Mouse (Mus musculus): ENCODE measurements around the gene Snx11. TPM values are rescaled to one million over a fixed set of nuclear protein-coding genes. Genes with fewer than 3 reads are reported as not detected.
A peak's percentile ranks its signal among the peaks of the same experiment; 100 is the strongest.

The Snx11 gene
- polyA plus RNA-seq (2012; rRNA removed) = 54.8 and 60.8 TPM in 2 replicates

GRCm38 (mm10) chr11:96776968-96777962, at the start of gene Snx11:
Gene Snx11, minus strand, starts transcription at chr11:96777559.
- TF ChIP-seq POLR2A (IDR thresholded peaks at IDR 0.05; ENCODE audit: borderline replicate concordance, extremely low read depth, insufficient read depth, insufficient read length, poor library complexity, severe bottlenecking) = peak; percentile 65; the same call in 1 of the 2 replicates
- peak; percentile 68 for TF ChIP-seq CTCF (IDR thresholded peaks at IDR 0.05; ENCODE audit: borderline replicate concordance, extremely low read depth, insufficient read depth, insufficient read length)
- peak; percentile 99 for DNase-seq (ENCODE audit: low read depth)

- no peak for TF ChIP-seq CTCF (IDR thresholded peaks at IDR 0.05; ENCODE audit: borderline replicate concordance, extremely low read depth, insufficient read depth, insufficient read length)
- TF ChIP-seq POLR2A (IDR thresholded peaks at IDR 0.05; ENCODE audit: borderline replicate concordance, extremely low read depth, insufficient read depth, insufficient read length, poor library complexity, severe bottlenecking) = no peak
Measured at GRCm38 (mm10) chr11:96826481-96826880, 49.1 kb upstream of the Snx11 start.

GRCm38 (mm10) chr11:96824783-96825495, 47.6 kb upstream of the Snx11 start:
- DNase-seq (ENCODE audit: low read depth) = peak; percentile 72
- TF ChIP-seq POLR2A (IDR thresholded peaks at IDR 0.05; ENCODE audit: borderline replicate concordance, extremely low read depth, insufficient read depth, insufficient read length, poor library complexity, severe bottlenecking) (no peak), CTCF (IDR thresholded peaks at IDR 0.05; ENCODE audit: borderline replicate concordance, extremely low read depth, insufficient read depth, insufficient read length) (no peak)

More at GRCm38 (mm10) chr11:96826481-96826880, 49.1 kb upstream of the Snx11 start:
- DNase-seq (ENCODE audit: low read depth) = no peak

GRCm38 (mm10) chr11:96823880-96824782, 46.8 kb upstream of the Snx11 start:
- TF ChIP-seq CTCF (IDR thresholded peaks at IDR 0.05; ENCODE audit: borderline replicate concordance, extremely low read depth, insufficient read depth, insufficient read length) = no peak
- no peak for TF ChIP-seq POLR2A (IDR thresholded peaks at IDR 0.05; ENCODE audit: borderline replicate concordance, extremely low read depth, insufficient read depth, insufficient read length, poor library complexity, severe bottlenecking)
- DNase-seq (ENCODE audit: low read depth) = peak; percentile 98

GRCm38 (mm10) chr11:96823471-96823837, 46.1 kb upstream of the Snx11 start:
- DNase-seq (ENCODE audit: low read depth) = no peak

GRCm38 (mm10) chr11:96822675-96823470, 45.5 kb upstream of the Snx11 start:
- no peak for TF ChIP-seq POLR2A (IDR thresholded peaks at IDR 0.05; ENCODE audit: borderline replicate concordance, extremely low read depth, insufficient read depth, insufficient read length, poor library complexity, severe bottlenecking)
- TF ChIP-seq CTCF (IDR thresholded peaks at IDR 0.05; ENCODE audit: borderline replicate concordance, extremely low read depth, insufficient read depth, insufficient read length) = no peak
- DNase-seq (ENCODE audit: low read depth) = no peak

More at GRCm38 (mm10) chr11:96823471-96823837, 46.1 kb upstream of the Snx11 start:
- TF ChIP-seq POLR2A (IDR thresholded peaks at IDR 0.05; ENCODE audit: borderline replicate concordance, extremely low read depth, insufficient read depth, insufficient read length, poor library complexity, severe bottlenecking) = no peak
- no peak for TF ChIP-seq CTCF (IDR thresholded peaks at IDR 0.05; ENCODE audit: borderline replicate concordance, extremely low read depth, insufficient read depth, insufficient read length)

- no peak for DNase-seq (ENCODE audit: low read depth)
- TF ChIP-seq CTCF (IDR thresholded peaks at IDR 0.05; ENCODE audit: borderline replicate concordance, extremely low read depth, insufficient read depth, insufficient read length) (no peak), POLR2A (IDR thresholded peaks at IDR 0.05; ENCODE audit: borderline replicate concordance, extremely low read depth, insufficient read depth, insufficient read length, poor library complexity, severe bottlenecking) (no peak)
Measured at GRCm38 (mm10) chr11:96821956-96822355, 44.6 kb upstream of the Snx11 start.

- TF ChIP-seq CTCF (IDR thresholded peaks at IDR 0.05; ENCODE audit: borderline replicate concordance, extremely low read depth, insufficient read depth, insufficient read length) (no peak), POLR2A (IDR thresholded peaks at IDR 0.05; ENCODE audit: borderline replicate concordance, extremely low read depth, insufficient read depth, insufficient read length, poor library complexity, severe bottlenecking) (no peak)
- no peak for DNase-seq (ENCODE audit: low read depth)
Measured at GRCm38 (mm10) chr11:96818128-96818710, 40.9 kb upstream of the Snx11 start.

GRCm38 (mm10) chr11:96816979-96817378, 39.6 kb upstream of the Snx11 start:
- DNase-seq (ENCODE audit: low read depth) = peak; percentile 8
- TF ChIP-seq CTCF (IDR thresholded peaks at IDR 0.05; ENCODE audit: borderline replicate concordance, extremely low read depth, insufficient read depth, insufficient read length) = no peak
- TF ChIP-seq POLR2A (IDR thresholded peaks at IDR 0.05; ENCODE audit: borderline replicate concordance, extremely low read depth, insufficient read depth, insufficient read length, poor library complexity, severe bottlenecking) = no peak
